Mouse (Mus musculus): Measurements from ENCODE around the gene Rab17.

DNA sequence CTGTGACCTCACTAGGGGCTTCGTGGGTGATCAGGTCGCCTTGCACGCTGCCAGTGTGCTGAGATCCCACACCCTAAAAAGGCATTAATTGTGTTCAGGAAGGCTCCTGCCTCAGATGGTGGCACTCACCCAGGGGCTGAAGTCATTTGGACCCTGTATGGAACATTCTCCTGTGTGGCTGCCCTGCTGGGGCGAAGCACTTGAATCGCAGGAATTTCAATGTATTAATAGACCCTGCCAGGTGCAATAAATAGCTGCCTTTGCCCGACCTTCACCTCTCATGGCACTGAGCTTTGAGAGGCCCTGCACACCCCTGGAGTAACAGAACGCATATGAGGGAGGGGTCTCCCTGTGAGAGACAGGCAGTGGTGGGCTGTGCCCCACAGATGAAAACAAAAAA lies 46.1 kb upstream of the Rab17 start:
- TF ChIP-seq GATA1 (IDR thresholded peaks at IDR 0.05; ENCODE audit: borderline replicate concordance, low read length) = no peak
- no peak for TF ChIP-seq FLI1 (IDR thresholded peaks at IDR 0.05; ENCODE audit: low read length)
